Comparison of ENCODE assay signal across 15 mouse cellular contexts in the genomic region with DNA sequence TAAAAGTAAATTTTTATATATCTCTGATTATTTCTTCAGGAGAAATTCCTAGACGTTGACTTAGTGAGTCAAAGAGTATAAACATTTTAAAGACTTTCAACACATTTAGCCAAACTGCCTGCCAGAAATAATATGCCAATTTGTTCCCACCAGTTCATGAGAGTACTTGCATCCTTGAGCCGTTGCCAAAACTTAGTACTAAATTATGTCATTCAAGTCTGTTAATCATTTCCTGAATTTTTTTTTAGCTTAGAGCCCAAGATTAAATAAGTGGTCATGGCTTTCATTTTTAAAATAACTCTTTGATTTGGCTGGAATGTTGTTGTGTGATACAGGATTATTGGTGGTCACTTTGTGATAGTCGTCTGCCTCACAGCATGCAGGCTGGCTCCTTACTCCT.
A peak's percentile ranks its signal among the peaks of the same experiment; 100 is the strongest.
DNase-seq lines count a peak whose midpoint lies in the region; ATAC-seq lines count a peak whose summit lies in the region.
"Had no signal": no experiment of that assay in that cellular context is flagged by ENCODE, and none has a peak within 500 bp of the region (broad histone marks: within the 10 kb centered on the region; RNA-seq: fewer than 3 reads in every experiment).

No protein-coding gene starts in this region.

- intact Hi-C loops in gastrocnemius, postnatal 14 days (cut with DNase I; ENCODE audit: low total_unique reads): loop anchor here (5.0 kb wide), 1 partner anchor 73 kb away; no protein-coding TSS in a partner anchor

- no peaks in the 10 kb centered on the region for H3K27me3 ChIP-seq in heart, embryonic 14.5 days (ENCODE audit: control insufficient read depth, insufficient read depth, low read length)
- no peaks in the 10 kb centered on the region for H3K27me3 ChIP-seq in heart, embryonic 10.5 days (ENCODE audit: insufficient read depth, poor library complexity, severe bottlenecking)
- H3K27me3 ChIP-seq in limb, embryonic 13.5 days: no peaks in the 10 kb centered on the region
- no peaks in the 10 kb centered on the region for H3K27me3 ChIP-seq in hindbrain, embryonic 14.5 days (ENCODE audit: control insufficient read depth, insufficient read depth, low read length)
- no peaks in the 10 kb centered on the region for H3K27me3 ChIP-seq in forebrain, embryonic 11.5 days (ENCODE audit: control insufficient read depth, insufficient read depth, low read length)
- H3K27me3 ChIP-seq: CH12.LX; forebrain, embryonic 15.5 days; intestine, embryonic 15.5 days; neural tube, embryonic 15.5 days had no signal

- H3K4me1 ChIP-seq in heart, embryonic 14.5 days (ENCODE audit: control insufficient read depth in 2 of 2, insufficient read depth in 2 of 2, low read length in 2 of 2): peaks cover 5 to 13% of the 10 kb centered on the region in 2 experiments
- 0 out of 2 replicates have a peak, but pooled peaks cover 7% of the 10 kb centered on the region for H3K4me1 ChIP-seq in heart, embryonic 10.5 days
- peaks cover 6% of the 10 kb centered on the region; the same call in 1 of the 2 replicates for H3K4me1 ChIP-seq in limb, embryonic 13.5 days
- no peaks in the 10 kb centered on the region for H3K4me1 ChIP-seq in hindbrain, embryonic 14.5 days (replicated peaks; ENCODE audit: control insufficient read depth, insufficient read depth, low read length)
- H3K4me1 ChIP-seq in forebrain, embryonic 11.5 days (replicated peaks; ENCODE audit: control insufficient read depth, insufficient read depth, low read length): no peaks in the 10 kb centered on the region
- H3K4me1 ChIP-seq: forebrain, embryonic 15.5 days; neural tube, embryonic 15.5 days had no signal

- H3K4me2 ChIP-seq in heart, embryonic 14.5 days (ENCODE audit: low read length): no peak overlapping the region
- H3K4me2 ChIP-seq in limb, embryonic 13.5 days (replicated peaks): no peak overlapping the region
- H3K4me2 ChIP-seq in hindbrain, embryonic 14.5 days (replicated peaks): no peak overlapping the region
- H3K4me2 ChIP-seq in forebrain, embryonic 11.5 days (ENCODE audit: low read depth, low read length, severe bottlenecking): no peak overlapping the region
- H3K4me2 ChIP-seq: forebrain, embryonic 15.5 days; intestine, embryonic 15.5 days; neural tube, embryonic 15.5 days had no signal

- 54% methylated on average over 3 of the region's 3 CpGs for WGBS in heart, embryonic 14.5 days
- 70% methylated on average over 3 of the region's 3 CpGs for WGBS in heart, embryonic 10.5 days
- 39% methylated on average over 3 of the region's 3 CpGs for WGBS in limb, embryonic 13.5 days
- 68% methylated on average over 3 of the region's 3 CpGs for WGBS in hindbrain, embryonic 14.5 days
- 67% methylated on average over 3 of the region's 3 CpGs for WGBS in forebrain, embryonic 11.5 days

- H3K36me3 ChIP-seq in heart, embryonic 14.5 days (ENCODE audit: control insufficient read depth, insufficient read depth, low read length): peaks cover 12% of the 10 kb centered on the region; the same call in 1 of the 2 replicates
- peaks cover 15% of the 10 kb centered on the region; the same call in 1 of the 2 replicates for H3K36me3 ChIP-seq in heart, embryonic 10.5 days
- H3K36me3 ChIP-seq in limb, embryonic 13.5 days: peaks cover 11% of the 10 kb centered on the region
- no peaks in the 10 kb centered on the region for H3K36me3 ChIP-seq in hindbrain, embryonic 14.5 days (replicated peaks; ENCODE audit: control insufficient read depth, insufficient read depth)
- no peaks in the 10 kb centered on the region for H3K36me3 ChIP-seq in forebrain, embryonic 11.5 days (ENCODE audit: control insufficient read depth, insufficient read depth, low read length)
- H3K36me3 ChIP-seq: forebrain, embryonic 15.5 days; intestine, embryonic 15.5 days; neural tube, embryonic 15.5 days had no signal

- no peak for ATAC-seq in heart, embryonic 14.5 days (ENCODE audit: insufficient number of reproducible peaks, insufficient read depth, low FRiP score, low read depth)
- ATAC-seq in limb, embryonic 13.5 days (ENCODE audit: low FRiP score, low read depth): no peak
- ATAC-seq in hindbrain, embryonic 14.5 days (ENCODE audit: low FRiP score): no peak
- no peak for ATAC-seq in forebrain, embryonic 11.5 days (replicated peaks; ENCODE audit: low FRiP score)
- ATAC-seq: forebrain, embryonic 15.5 days; intestine, embryonic 15.5 days had no signal

- peak overlapping the region; percentile 9 to 48; a peak in 2 of 4 replicates for H3K27ac ChIP-seq in heart, embryonic 14.5 days (replicated peaks in 1 of 2; ENCODE audit: control insufficient read depth in 1 of 2, insufficient read depth in 1 of 2, low read depth in 2 of 2, low read length in 2 of 2)
- H3K27ac ChIP-seq in heart, embryonic 10.5 days: no peak overlapping the region
- 0 out of 2 replicates have a peak overlapping the region, but pooled peaks have one; percentile 15 for H3K27ac ChIP-seq in limb, embryonic 13.5 days
- H3K27ac ChIP-seq in hindbrain, embryonic 14.5 days: no peak overlapping the region
- no peak overlapping the region for H3K27ac ChIP-seq in forebrain, embryonic 11.5 days (ENCODE audit: low read depth, low read length)
- H3K27ac ChIP-seq: forebrain, embryonic 15.5 days; gastrocnemius, adult 2 months; intestine, embryonic 15.5 days; neural tube, embryonic 15.5 days had no signal

- no peak overlapping the region for H3K9ac ChIP-seq in heart, embryonic 14.5 days (ENCODE audit: low read length)
- no peak overlapping the region for H3K9ac ChIP-seq in limb, embryonic 13.5 days
- no peak overlapping the region for H3K9ac ChIP-seq in hindbrain, embryonic 14.5 days
- no peak overlapping the region for H3K9ac ChIP-seq in forebrain, embryonic 11.5 days (ENCODE audit: low read length)
- H3K9ac ChIP-seq: forebrain, embryonic 15.5 days; intestine, embryonic 15.5 days; neural tube, embryonic 15.5 days had no signal

- H3K9me3 ChIP-seq in heart, embryonic 14.5 days (ENCODE audit: control insufficient read depth, low read length): no peaks in the 10 kb centered on the region
- H3K9me3 ChIP-seq in heart, embryonic 10.5 days: no peaks in the 10 kb centered on the region
- no peaks in the 10 kb centered on the region for H3K9me3 ChIP-seq in limb, embryonic 13.5 days
- no peaks in the 10 kb centered on the region for H3K9me3 ChIP-seq in hindbrain, embryonic 14.5 days (ENCODE audit: control insufficient read depth, low read length)
- no peaks in the 10 kb centered on the region for H3K9me3 ChIP-seq in forebrain, embryonic 11.5 days (ENCODE audit: control insufficient read depth, low read length)
- H3K9me3 ChIP-seq: forebrain, embryonic 15.5 days; intestine, embryonic 15.5 days; neural tube, embryonic 15.5 days had no signal

- DNase-seq in heart, embryonic 10.5 days (ENCODE audit: low spot score): no peak
- peak; percentile 20 for DNase-seq in 3134 (ENCODE audit: extremely low read depth, insufficient read length, low spot score)
- peak; percentile 57 for DNase-seq in Muller cell, postnatal 12 days (ENCODE audit: inconsistent ontology term)
- no peak for DNase-seq in gastrocnemius, postnatal 14 days
- DNase-seq in hindbrain, embryonic 14.5 days (ENCODE audit: low spot score): no peak
- DNase-seq in forebrain, embryonic 11.5 days (ENCODE audit: low spot score): no peak
- DNase-seq: gastrocnemius, adult 2 months; layer of hippocampus, postnatal 36 days; liver had no signal

- H3K4me3 ChIP-seq in heart, embryonic 14.5 days (ENCODE audit: control insufficient read depth in 1 of 2, insufficient read depth in 1 of 2, low read depth in 1 of 2, low read length in 2 of 2): no peak overlapping the region
- H3K4me3 ChIP-seq in heart, embryonic 10.5 days: no peak overlapping the region
- no peak overlapping the region for H3K4me3 ChIP-seq in limb, embryonic 13.5 days
- H3K4me3 ChIP-seq in hindbrain, embryonic 14.5 days (replicated peaks; ENCODE audit: low read length): no peak overlapping the region
- H3K4me3 ChIP-seq in forebrain, embryonic 11.5 days (ENCODE audit: low read depth, low read length): no peak overlapping the region
- H3K4me3 ChIP-seq: forebrain, embryonic 15.5 days; gastrocnemius, adult 2 months; intestine, embryonic 15.5 days; neural tube, embryonic 15.5 days had no signal

Comparison
In these comparisons a context has a peak if more than half of its experiments do, and no peak if none do; other contexts are left out.
1. H3K27ac ChIP-seq: peak in heart, embryonic 14.5 days (2 of 2) and limb, embryonic 13.5 days (single experiment); none in heart, embryonic 10.5 days (single experiment), hindbrain, embryonic 14.5 days (single experiment) and forebrain, embryonic 11.5 days (single experiment).
2. DNase-seq: peak in 3134 (single experiment) and Muller cell, postnatal 12 days (single experiment); none in heart, embryonic 10.5 days (single experiment), gastrocnemius, postnatal 14 days (single experiment), hindbrain, embryonic 14.5 days (single experiment) and forebrain, embryonic 11.5 days (single experiment).